Mouse (Mus musculus) testis, adult 10 weeks (tissue): ENCODE results near the gene Hoxa4. TPM values are rescaled to one million over a fixed set of nuclear protein-coding genes. Genes with fewer than 3 reads are reported as not detected.

Experiments
- polyA plus RNA-seq: library from polyadenylated mRNA; stranded (reverse); fragments of 350-450 nt; fragmentation: Illumina TruSeq; extraction: RNeasy Lipid Tissue Mini Kit (QIAGEN cat#74804); gene quantifications from one replicate; pipeline ENCODE4 v1.2.3, GENCODE M21; 2014; ENCODE audit warnings: low read depth, low replicate concordance

The Hoxa4 gene
- polyA plus RNA-seq = 51.6 TPM

DNA sequence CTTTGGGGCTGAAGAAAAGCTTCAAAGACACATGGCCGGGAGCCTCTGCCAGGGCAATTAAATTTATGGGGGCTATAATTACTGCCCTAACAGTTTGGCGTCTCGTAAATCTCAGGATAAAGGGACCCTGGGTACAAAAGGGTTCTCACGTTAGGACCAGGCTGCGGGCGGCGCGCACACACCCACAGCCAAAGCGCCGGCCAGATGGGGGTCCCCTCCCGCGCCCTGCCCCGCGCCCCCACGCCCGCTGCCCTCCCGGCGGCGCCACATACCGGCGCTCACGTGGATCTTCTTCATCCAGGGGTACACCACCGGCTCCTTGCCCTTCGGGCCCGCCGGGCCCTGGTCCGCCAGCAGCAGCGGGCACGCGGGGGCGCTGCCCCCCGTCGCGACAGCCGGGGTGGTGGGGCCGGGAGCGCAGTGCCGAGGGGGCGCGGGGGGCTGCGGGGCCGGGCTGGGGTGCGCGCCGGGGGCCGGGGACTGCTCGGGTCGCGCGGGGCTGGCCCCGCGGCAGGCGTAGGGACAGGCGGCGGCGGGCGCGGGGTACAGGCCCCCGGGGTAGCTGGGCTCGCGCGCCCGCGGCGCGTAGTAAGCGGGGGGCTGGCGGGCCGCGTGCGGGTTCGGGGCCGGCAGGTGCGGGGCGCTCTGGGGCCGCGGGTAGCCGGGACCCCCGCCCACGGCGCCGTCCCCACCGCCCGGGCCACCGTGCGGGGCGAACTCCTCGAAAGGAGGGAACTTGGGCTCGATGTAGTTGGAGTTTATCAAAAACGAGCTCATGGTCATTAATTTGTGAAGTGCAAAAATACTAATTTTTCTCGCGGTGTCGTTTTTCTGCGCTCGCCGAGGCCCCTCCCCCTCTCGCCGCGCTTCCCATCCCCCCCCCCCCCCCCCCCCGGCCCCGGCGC, at the start of gene Hoxa4:
Gene Hoxa4, minus strand, starts transcription at position 848 of the 905 bp plus-strand sequence.

DNA sequence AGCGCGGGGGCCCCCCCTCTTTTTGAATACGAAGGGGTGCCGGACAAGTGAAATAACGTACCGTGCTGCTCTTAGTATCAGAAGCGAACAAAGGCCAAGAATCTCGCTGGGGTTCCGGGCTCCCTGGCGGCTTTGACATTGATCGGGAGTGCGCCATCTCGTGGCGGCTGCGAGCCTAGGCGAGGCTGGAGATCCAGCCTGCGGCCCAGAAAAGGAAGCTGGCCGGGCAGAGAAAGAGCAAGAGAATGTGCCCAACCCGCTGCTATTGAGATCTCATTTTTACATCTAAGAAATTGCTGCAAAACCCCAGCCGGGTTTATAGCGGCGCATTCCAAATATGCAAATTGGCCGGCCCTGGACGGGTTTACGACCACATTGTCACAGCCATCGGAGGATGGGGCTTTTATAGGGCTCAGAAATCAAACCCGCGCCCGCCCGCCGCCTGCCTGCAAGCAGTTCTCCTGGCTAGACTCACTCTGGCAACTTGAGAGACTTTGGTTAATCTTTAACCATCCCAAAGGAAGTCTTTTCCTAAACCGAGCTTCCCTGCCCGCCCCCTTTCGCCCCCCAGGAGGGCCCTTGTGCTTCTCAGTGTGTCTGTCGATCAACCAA, 48.9 kb upstream of the Hoxa4 start, which contains the start of gene Hoxa10:
Gene Hoxa10, minus strand, starts transcription at position 466 of the 612 bp plus-strand sequence.

DNA sequence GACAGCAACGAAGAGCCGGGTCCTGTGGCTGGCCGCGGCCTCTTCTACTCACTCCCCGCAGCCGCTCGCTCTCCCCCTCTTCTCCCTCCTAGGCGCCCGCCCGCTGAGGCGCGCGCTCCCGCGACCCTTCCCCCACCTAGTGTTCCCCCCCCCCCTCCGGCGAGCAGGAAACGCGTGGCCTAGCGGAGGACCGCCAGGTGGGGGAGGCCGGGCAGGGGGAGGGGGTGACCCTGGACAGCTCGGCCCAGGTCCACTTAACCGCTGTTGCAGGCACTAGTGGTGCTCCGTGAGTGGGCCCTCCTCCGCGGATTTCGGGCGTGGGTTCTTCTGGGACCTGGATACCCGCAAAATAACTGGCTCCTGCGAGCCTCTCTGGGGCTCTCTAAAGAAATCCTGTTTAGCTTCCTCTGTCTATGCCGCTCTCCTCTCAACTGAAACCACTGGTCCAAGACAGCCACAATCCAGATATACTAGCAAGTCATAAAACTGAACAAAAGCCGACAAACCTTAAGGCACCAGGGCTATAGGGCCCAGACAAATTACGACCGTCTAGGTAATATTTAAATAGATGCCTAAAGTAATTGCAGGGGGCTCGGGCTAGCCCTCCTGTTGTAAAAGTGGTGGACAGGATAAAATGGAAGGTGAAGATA, 39.1 kb upstream of the Hoxa4 start, which contains the start of gene Hoxa9:
Gene Hoxa9, minus strand, starts transcription at position 574 of the 650 bp plus-strand sequence.

GRCm38 (mm10) chr6:52221337-52221992, 29.9 kb upstream of the Hoxa4 start, which contains the start of gene Hoxa7:
TSS of gene Hoxa7 (minus strand) at chr6:52221854.

GRCm38 (mm10) chr6:52213119-52213986, 21.8 kb upstream of the Hoxa4 start, which contains the start of the genes Hoxa3 and Gm28308:
TSS of gene Hoxa3 (minus strand) at chr6:52213336.
TSS of gene Gm28308 (minus strand) at chr6:52213339.

GRCm38 (mm10) chr6:52208072-52208867, 16.7 kb upstream of the Hoxa4 start, which contains the start of gene Hoxa6:
TSS of gene Hoxa6 (minus strand) at chr6:52208722.

GRCm38 (mm10) chr6:52204050-52204752, 12.6 kb upstream of the Hoxa4 start, which contains the start of gene Hoxa5:
TSS of gene Hoxa5 (minus strand) at chr6:52204587.

DNA sequence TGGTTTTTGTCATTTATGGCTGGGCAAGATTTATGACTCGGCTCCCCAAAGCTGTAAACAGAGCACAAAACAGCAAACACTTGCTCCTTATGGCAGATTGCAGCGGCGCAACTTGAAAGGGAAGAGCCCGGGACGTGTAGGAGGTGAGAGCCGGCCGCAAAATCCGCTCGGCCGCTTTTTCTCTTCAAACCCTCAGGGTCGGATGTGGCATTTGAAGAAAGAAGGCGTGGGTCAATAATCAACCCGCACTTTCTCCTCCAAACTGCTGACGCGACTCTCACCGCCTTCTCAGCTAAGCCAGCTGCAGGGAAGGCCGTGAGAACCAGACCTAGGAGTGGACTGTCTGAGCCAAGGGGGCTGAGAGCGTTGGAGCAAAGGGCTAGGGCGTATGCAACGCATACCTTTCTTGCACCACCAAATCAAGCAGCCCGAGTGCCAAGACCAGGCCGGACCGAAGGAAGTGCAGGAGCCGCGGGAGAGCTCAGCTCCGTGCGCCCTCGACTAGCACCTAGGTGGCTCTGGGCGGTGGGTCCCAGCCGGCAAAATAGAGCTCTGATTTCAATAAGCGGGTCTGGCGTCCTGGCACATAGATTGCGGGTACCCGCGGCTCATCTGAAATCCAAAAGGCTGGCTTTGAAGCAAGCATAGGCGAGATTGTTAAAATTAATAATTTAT, 14.4 kb downstream of the Hoxa4 start, which contains the start of gene 5730596B20Rik:
Gene 5730596B20Rik, plus strand, starts transcription at position 438 of the 675 bp plus-strand sequence.

GRCm38 (mm10) chr6:52164626-52165440, 26.7 kb downstream of the Hoxa4 start, which contains the start of gene Hoxa2:
TSS of gene Hoxa2 (minus strand) at chr6:52164831.

DNA sequence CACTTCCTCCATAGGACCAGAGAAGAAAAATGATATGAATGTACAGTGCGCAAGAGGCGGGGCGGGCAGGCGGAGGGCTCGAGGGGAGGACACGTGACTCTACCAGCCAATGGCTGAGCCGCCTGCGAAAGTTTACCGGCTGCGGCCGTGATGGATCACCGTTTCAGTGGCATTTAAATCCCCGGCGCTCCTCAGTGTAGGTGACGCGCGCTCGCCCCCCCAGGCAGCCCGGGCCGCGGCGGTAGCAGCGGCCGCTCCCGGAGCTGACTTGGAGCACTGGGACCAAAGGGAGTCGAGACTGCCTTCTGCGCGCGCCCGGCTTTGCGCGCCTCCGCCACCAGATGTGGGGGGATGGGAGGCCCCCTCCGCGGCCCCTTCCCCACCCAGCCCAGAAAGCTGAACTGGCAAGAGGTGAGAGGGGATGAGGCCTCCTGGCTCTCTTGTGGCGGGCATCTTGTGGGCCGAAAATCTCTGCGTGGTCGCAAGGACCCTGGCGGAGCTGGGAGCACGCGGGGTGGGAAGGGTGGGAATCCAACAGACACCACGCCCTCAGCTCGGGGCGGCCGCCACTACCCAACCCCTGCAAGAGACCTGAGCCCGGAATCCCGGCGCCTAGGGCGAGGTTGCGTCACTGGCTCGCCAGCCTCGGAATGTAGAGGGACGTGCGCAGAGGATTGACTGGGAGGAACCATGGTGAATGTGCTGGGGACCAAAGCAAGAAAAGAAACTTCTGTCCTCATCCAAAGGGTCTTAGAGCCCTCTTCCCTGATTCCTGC, 33.1 kb downstream of the Hoxa4 start, which contains the start of gene Hoxa1:
Gene Hoxa1, minus strand, starts transcription at position 42 of the 776 bp plus-strand sequence.

Other genes with a start within 250 kb of the Hoxa4 start
- 33.6 TPM for gene Skap2, start 179.2 kb downstream of the Hoxa4 start, polyA plus RNA-seq
- 0.13 TPM for gene Hoxa1, start 33.4 kb downstream of the Hoxa4 start, polyA plus RNA-seq
- gene Hoxa2, start 26.9 kb downstream of the Hoxa4 start, polyA plus RNA-seq = not detected
- gene 5730596B20Rik, start 14.3 kb downstream of the Hoxa4 start, polyA plus RNA-seq = not detected
- 0.28 TPM for gene Hoxa5, start 12.8 kb upstream of the Hoxa4 start, polyA plus RNA-seq
- gene Hoxa6, start 17.0 kb upstream of the Hoxa4 start, polyA plus RNA-seq = not detected
- 2.9 TPM for gene Hoxa3, start 21.6 kb upstream of the Hoxa4 start, polyA plus RNA-seq
- not detected for gene Gm28308, start 21.6 kb upstream of the Hoxa4 start, polyA plus RNA-seq
- gene Hoxa7, start 30.1 kb upstream of the Hoxa4 start, polyA plus RNA-seq = 0.59 TPM
- 0.43 TPM for gene Hoxa9, start 39.3 kb upstream of the Hoxa4 start, polyA plus RNA-seq
- gene Hoxa10, start 49.1 kb upstream of the Hoxa4 start, polyA plus RNA-seq = not detected
- gene Hoxa11, start 54.1 kb upstream of the Hoxa4 start, polyA plus RNA-seq = not detected
- gene Hoxa13, start 69.1 kb upstream of the Hoxa4 start, polyA plus RNA-seq = not detected
- gene Evx1, start 121.7 kb upstream of the Hoxa4 start, polyA plus RNA-seq = not detected